Mouse (Mus musculus) liver, postnatal 0 days (tissue): ENCODE measurements around the gene Fbxw9.

Source experiments
- CTCF ChIP-seq: sonication (generic); IDR thresholded peaks from 2 replicates; pipeline ENCODE4 v1.5.1; 2016; ENCODE audit warnings: antibody characterized with exemption, low read depth
- EP300 ChIP-seq: IDR thresholded peaks from 2 replicates; pipeline ENCODE4 v1.6.1; 2016; ENCODE audit warnings: antibody characterized with exemption, low read depth, mild to moderate bottlenecking

DNA sequence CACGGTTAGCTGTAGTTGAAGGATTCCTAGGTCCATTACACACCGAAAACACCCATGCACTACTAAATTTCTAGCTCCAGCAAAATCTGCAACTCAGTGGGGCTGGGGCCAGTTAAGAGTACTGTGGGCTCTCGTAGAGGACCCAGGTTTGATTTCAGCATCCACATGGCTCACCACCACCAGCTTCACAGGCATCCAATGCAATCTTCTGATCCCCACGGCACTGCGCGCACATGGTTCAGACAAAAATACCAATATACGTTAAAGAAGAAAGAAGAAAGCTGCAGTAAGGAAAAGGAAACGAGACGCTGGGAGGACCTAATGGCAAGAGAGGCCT lies 23.5 kb upstream of the Fbxw9 start:
- no peak for TF ChIP-seq CTCF
- no peak for TF ChIP-seq EP300
